Mouse (Mus musculus) stomach, postnatal 0 days (tissue): ENCODE data around the gene Tmie. TPM values are rescaled to one million over a fixed set of nuclear protein-coding genes. Genes with fewer than 3 reads are reported as not detected.

Source experiments
- ATAC-seq: fragments of 200-750 bp; cut with Nextera tagmentation; 2 replicates; pipeline ENCODE4 v1.8.0; 2017; ENCODE audit not compliant: low FRiP score, low TSS enrichment
- DNase-seq: peaks from one replicate; pipeline ENCODE4 v3.0.0-alpha.2; 2016; ENCODE audit warnings: low spot score
- H3K27ac ChIP-seq: fragments of 300-500 bp; sonication (generic); replicated peaks from 2 replicates; pipeline ENCODE4 v1.5.1; 2014; ENCODE audit warnings: mild to moderate bottlenecking, control low read depth
- H3K27me3 ChIP-seq: fragments of 300-500 bp; sonication (generic); 2 replicates; pipeline ENCODE4 v1.6.1; 2014; ENCODE audit warnings: low read length; ENCODE audit not compliant: control insufficient read depth, insufficient read depth
- H3K36me3 ChIP-seq: fragments of 300-500 bp; sonication (generic); 2 replicates; pipeline ENCODE4 v1.6.1; 2014; ENCODE audit warnings: low read length, mixed read lengths; ENCODE audit not compliant: control insufficient read depth, insufficient read depth
- H3K4me1 ChIP-seq: fragments of 300-500 bp; sonication (generic); replicated peaks from 2 replicates; pipeline ENCODE4 v1.6.1; 2014; ENCODE audit warnings: antibody characterized with exemption; ENCODE audit not compliant: control insufficient read depth, insufficient read depth
- H3K4me2 ChIP-seq: fragments of 300-500 bp; sonication (generic); replicated peaks from 2 replicates; pipeline ENCODE4 v1.6.1; 2014; ENCODE audit warnings: low read depth, mild to moderate bottlenecking, control low read depth, moderate library complexity
- H3K4me3 ChIP-seq: fragments of 300-500 bp; sonication (generic); 2 replicates; pipeline ENCODE4 v1.5.1; 2014; ENCODE audit warnings: low read depth, low read length, control low read depth
- H3K9ac ChIP-seq: fragments of 300-500 bp; sonication (generic); 2 replicates; pipeline ENCODE4 v1.6.1; 2014; ENCODE audit warnings: mild to moderate bottlenecking, low read length, control low read depth, mixed read lengths
- H3K9me3 ChIP-seq: fragments of 300-500 bp; sonication (generic); 2 replicates; pipeline ENCODE4 v1.6.1; 2016; ENCODE audit warnings: low read length; ENCODE audit not compliant: control insufficient read depth
- CTCF ChIP-seq: IDR thresholded peaks from 2 replicates; pipeline ENCODE4 v1.5.1; 2016; ENCODE audit warnings: antibody characterized with exemption, low read depth, mild to moderate bottlenecking, moderate library complexity
- EP300 ChIP-seq: optimal IDR thresholded peaks from 2 replicates; pipeline ENCODE3; 2016; ENCODE audit warnings: antibody characterized with exemption
- WGBS: fragments of 180-500 bp; shearing (Covaris S2); extraction: QIAGEN DNeasy Blood & Tissue Kit; methylation state at CpG from one replicate; pipeline ENCODE4 v1.1.7; 2014; 5-methylcytosine and 5-hydroxymethylcytosine counted together
- polyA plus RNA-seq: library from polyadenylated mRNA; unstranded; fragments of >200 nt; fragmentation: Nextera tagmentation; extraction: Ambion mirVana; gene quantifications from 2 replicates; pipeline ENCODE4 v1.2.1, GENCODE M21; 2015

The Tmie gene
- polyA plus RNA-seq, 1 experiment from 2014 or later = 1.5 TPM

- DNase-seq = no peak
- Histone ChIP-seq H3K4me3 (no peak overlapping the region), H3K27ac (peak overlapping the region; percentile 9; the same call in 1 of the 2 replicates), H3K9me3 (no peaks in the 10 kb centered on the region), H3K9ac (no peak overlapping the region), H3K27me3 (no peaks in the 10 kb centered on the region), H3K4me2 (no peak overlapping the region), H3K36me3 (no peaks in the 10 kb centered on the region), H3K4me1 (peaks cover 5% of the 10 kb centered on the region)
- WGBS = 79% methylated on average over 1 of the region's 1 CpGs
- ATAC-seq = no peak
- TF ChIP-seq EP300 (no peak), CTCF (no peak)
Measured at GRCm38 (mm10) chr9:110877353-110877752, 2.6 kb downstream of the Tmie start.

GRCm38 (mm10) chr9:110875288-110875695 is 4.6 kb downstream of the Tmie start:
- Histone ChIP-seq H3K4me3 (no peak overlapping the region), H3K27me3 (no peaks in the 10 kb centered on the region), H3K4me2 (no peak overlapping the region), H3K36me3 (no peaks in the 10 kb centered on the region), H3K9me3 (no peaks in the 10 kb centered on the region), H3K27ac (no peak overlapping the region), H3K9ac (no peak overlapping the region), H3K4me1 (peaks cover 5% of the 10 kb centered on the region)
- DNase-seq (no peak), ATAC-seq (no peak)
- WGBS = 34% methylated on average over 6 of the region's 6 CpGs
- no peak for TF ChIP-seq EP300
- no peak for TF ChIP-seq CTCF

GRCm38 (mm10) chr9:110874660-110875191 is 5.2 kb downstream of the Tmie start:
- Histone ChIP-seq H3K9ac (no peak overlapping the region), H3K9me3 (no peaks in the 10 kb centered on the region), H3K36me3 (no peaks in the 10 kb centered on the region), H3K27ac (no peak overlapping the region), H3K4me2 (no peak overlapping the region), H3K4me3 (no peak overlapping the region), H3K4me1 (peaks cover 5% of the 10 kb centered on the region), H3K27me3 (no peaks in the 10 kb centered on the region)
- no peak for TF ChIP-seq CTCF
- no peak for TF ChIP-seq EP300
- WGBS = 34% methylated on average over 3 of the region's 3 CpGs
- DNase-seq (no peak), ATAC-seq (no peak)

- DNase-seq (peak; percentile 32), ATAC-seq (peak; percentile 14; the same call in 1 of the 2 replicates)
- no peaks in the 10 kb centered on the region for H3K9me3 ChIP-seq
- peak overlapping the region; percentile 22 for H3K4me3 ChIP-seq
- TF ChIP-seq CTCF = peak; percentile 35
- TF ChIP-seq EP300 = no peak
- no peaks in the 10 kb centered on the region for H3K36me3 ChIP-seq
- WGBS = 11% methylated on average over 34 of the region's 40 CpGs
- H3K27ac ChIP-seq = no peak overlapping the region
- H3K9ac ChIP-seq = no peak overlapping the region
- peaks cover 5% of the 10 kb centered on the region for H3K4me1 ChIP-seq
- H3K4me2 ChIP-seq = peak overlapping the region; percentile 45
- H3K27me3 ChIP-seq = no peaks in the 10 kb centered on the region
Measured at GRCm38 (mm10) chr9:110873681-110874659, 5.9 kb downstream of the Tmie start.

GRCm38 (mm10) chr9:110871030-110871429 is 8.9 kb downstream of the Tmie start:
- H3K4me2 ChIP-seq = no peak overlapping the region
- DNase-seq (peak; percentile 61), ATAC-seq (peak; percentile 19; the same call in 1 of the 2 replicates)
- H3K36me3 ChIP-seq = no peaks in the 10 kb centered on the region
- no peak overlapping the region for H3K4me3 ChIP-seq
- no peaks in the 10 kb centered on the region for H3K27me3 ChIP-seq
- no peaks in the 10 kb centered on the region; the same call in none of the 2 replicates for H3K4me1 ChIP-seq
- H3K27ac ChIP-seq = no peak overlapping the region
- no peaks in the 10 kb centered on the region for H3K9me3 ChIP-seq
- no peak overlapping the region for H3K9ac ChIP-seq
- no peak for TF ChIP-seq EP300
- TF ChIP-seq CTCF = peak; percentile 85
- 26% methylated on average over 7 of the region's 7 CpGs for WGBS
